In genomic region chr1:88215466-88216380, GRCm38 (mm10) we compare ENCODE assay signal across 12 mouse cellular contexts. TPM values are rescaled to one million over a fixed set of nuclear protein-coding genes. Genes with fewer than 3 reads are reported as not detected.
A peak's percentile ranks its signal among the peaks of the same experiment; 100 is the strongest.
DNase-seq lines count a peak whose midpoint lies in the region; ATAC-seq and TF ChIP-seq lines count a peak whose summit lies in the region.
"Had no signal": no experiment of that assay in that cellular context is flagged by ENCODE, and none has a peak within 500 bp of the region (broad histone marks: within the 10 kb centered on the region; RNA-seq: fewer than 3 reads in every experiment).

No protein-coding gene starts in this region.

- H3K4me2 ChIP-seq in heart, embryonic 12.5 days: no peak overlapping the region

- no peaks in the 10 kb centered on the region for H3K79me2 ChIP-seq in MEL (ENCODE audit: control insufficient read depth, insufficient read depth, low read length, poor library complexity)

- no peak for TF ChIP-seq POLR2A in MEL (IDR thresholded peaks at IDR 0.05; ENCODE audit: control insufficient read depth in 1 of 2, insufficient read depth in 1 of 2, low read depth in 1 of 2, low read length in 2 of 2, poor library complexity in 1 of 2)

- no peak overlapping the region for H3K4me3 ChIP-seq in heart, embryonic 12.5 days
- H3K4me3 ChIP-seq in MEL (ENCODE audit: control insufficient read depth in 1 of 2, insufficient read depth in 1 of 2, low read depth in 2 of 2, low read length in 2 of 2): no peak overlapping the region
- no peak overlapping the region for H3K4me3 ChIP-seq in limb, embryonic 10.5 days
- H3K4me3 ChIP-seq: megakaryocyte, embryonic 14.5 days had no signal

- TF ChIP-seq CTCF in MEL (IDR thresholded peaks at IDR 0.05 in 2 of 3, conservative IDR thresholded peaks at IDR 0.05 in 1 of 3; ENCODE audit: control insufficient read depth in 1 of 3, insufficient read depth in 1 of 3, low read depth in 2 of 3, low read length in 3 of 3, poor library complexity in 1 of 3, severe bottlenecking in 1 of 3): no peak

- no peak for TF ChIP-seq EP300 in MEL (IDR thresholded peaks at IDR 0.05; ENCODE audit: low read depth in 1 of 2, low read length in 2 of 2)

- no peaks in the 10 kb centered on the region for H3K4me1 ChIP-seq in heart, embryonic 12.5 days (replicated peaks)
- no peaks in the 10 kb centered on the region for H3K4me1 ChIP-seq in MEL (ENCODE audit: control insufficient read depth in 1 of 2, insufficient read depth in 2 of 2, low read length in 2 of 2)
- H3K4me1 ChIP-seq in limb, embryonic 10.5 days: no peaks in the 10 kb centered on the region
- H3K4me1 ChIP-seq: megakaryocyte, embryonic 14.5 days had no signal

- no peak for ATAC-seq in heart, embryonic 12.5 days (ENCODE audit: insufficient number of reproducible peaks, low FRiP score)

- H3K9ac ChIP-seq in heart, embryonic 12.5 days: no peak overlapping the region
- no peak overlapping the region for H3K9ac ChIP-seq in MEL (ENCODE audit: control insufficient read depth, low read depth, low read length, poor library complexity, severe bottlenecking)

- peak; percentile 92 for DNase-seq in heart, adult 11 months
- DNase-seq in lung, postnatal 25 days (ENCODE audit: low spot score): peak; percentile 0
- no peak for DNase-seq in lung, postnatal 10 days
- DNase-seq in MEL (ENCODE audit: low read depth, low spot score): peak; percentile 8
- peak; percentile 39 for DNase-seq in limb, embryonic 10.5 days (ENCODE audit: low spot score)
- DNase-seq in cerebellum, adult 18-20 months: no peak
- no peak for DNase-seq in urinary bladder, postnatal 36 days (ENCODE audit: low spot score in 2 of 2)
- DNase-seq: kidney, postnatal 10 days; left cerebral cortex, postnatal 4 days had no signal

- TF ChIP-seq RAD21 in MEL (IDR thresholded peaks at IDR 0.05; ENCODE audit: low read depth, low read length): no peak

- no peaks in the 10 kb centered on the region for H3K27me3 ChIP-seq in heart, embryonic 12.5 days (replicated peaks)
- no peaks in the 10 kb centered on the region for H3K27me3 ChIP-seq in MEL (ENCODE audit: control insufficient read depth in 1 of 2, insufficient read depth in 2 of 2, low read length in 2 of 2)
- no peaks in the 10 kb centered on the region for H3K27me3 ChIP-seq in limb, embryonic 10.5 days (ENCODE audit: low read depth, poor library complexity, severe bottlenecking)
- H3K27me3 ChIP-seq: megakaryocyte, embryonic 14.5 days had no signal

- WGBS in heart, embryonic 12.5 days: 63% methylated on average over 10 of the region's 10 CpGs
- WGBS in limb, embryonic 10.5 days: 72% methylated on average over 10 of the region's 10 CpGs

- H3K9me3 ChIP-seq in heart, embryonic 12.5 days (replicated peaks): peaks cover 54% of the 10 kb centered on the region
- H3K9me3 ChIP-seq in MEL (replicated peaks; ENCODE audit: insufficient read depth, low read length): no peaks in the 10 kb centered on the region
- H3K9me3 ChIP-seq in limb, embryonic 10.5 days (replicated peaks): peaks cover 59% of the 10 kb centered on the region

- H3K36me3 ChIP-seq in heart, embryonic 12.5 days: no peaks in the 10 kb centered on the region
- H3K36me3 ChIP-seq in MEL (ENCODE audit: control insufficient read depth in 1 of 2, insufficient read depth in 2 of 2, low read length in 2 of 2): no peaks in the 10 kb centered on the region
- no peaks in the 10 kb centered on the region for H3K36me3 ChIP-seq in limb, embryonic 10.5 days

- no peak overlapping the region for H3K27ac ChIP-seq in heart, embryonic 12.5 days (ENCODE audit: poor library complexity, severe bottlenecking)
- no peak overlapping the region for H3K27ac ChIP-seq in MEL (ENCODE audit: control insufficient read depth, low read depth, low read length)
- H3K27ac ChIP-seq in limb, embryonic 10.5 days: no peak overlapping the region

TF ChIP-seq in MEL, 35 proteins besides CTCF, POLR2A, EP300 and RAD21:
- TF ChIP-seq MYC (IDR thresholded peaks at IDR 0.05; ENCODE audit: low read depth, low read length): no peak
- TF ChIP-seq USF1 (IDR thresholded peaks at IDR 0.05; ENCODE audit: low read depth, low read length): no peak
- no peak for TF ChIP-seq TCF12 (IDR thresholded peaks at IDR 0.05; ENCODE audit: low read depth, low read length)
- TF ChIP-seq HCFC1 (IDR thresholded peaks at IDR 0.05; ENCODE audit: low read depth, low read length): no peak
- no peak for TF ChIP-seq NRF1 (IDR thresholded peaks at IDR 0.05; ENCODE audit: insufficient read depth, low read depth, low read length, poor library complexity, severe bottlenecking)
- no peak for TF ChIP-seq ETS1 (IDR thresholded peaks at IDR 0.05; ENCODE audit: low read depth, low read length)
- TF ChIP-seq TAL1 (IDR thresholded peaks at IDR 0.05; ENCODE audit: low read length): no peak

RNA-seq across cellular contexts. Expression of gene Ugt1a1, which starts 4.0 kb away (rescaled TPM):
- 0.22 TPM in 1 of 2 replicates, not detected in the other for polyA plus RNA-seq in heart, embryonic 12.5 days (2016; fragmentation: Nextera tagmentation; extraction: Ambion mirVana)
- not detected in 2 replicates for total RNA-seq in MEL (2012; rRNA removed)
- polyA plus RNA-seq in MEL (2012; ENCODE audit: insufficient read depth in 1 of 2, insufficient read length in 2 of 2, low read depth in 1 of 2, low replicate concordance in 2 of 2, missing spikeins in 1 of 2): not detected
- polyA plus RNA-seq in limb, embryonic 10.5 days (2016; fragmentation: Nextera tagmentation; extraction: Ambion mirVana): 0.13 TPM in 1 of 2 replicates, not detected in the other

RNA-seq across cellular contexts. Expression of gene Dnajb3, which starts 10.1 kb away (rescaled TPM):
- 7.6 and 8.4 TPM in 2 replicates for polyA plus RNA-seq in heart, embryonic 12.5 days (2016; fragmentation: Nextera tagmentation; extraction: Ambion mirVana)
- total RNA-seq in MEL (2012; rRNA removed): not detected in 2 replicates
- not detected for polyA plus RNA-seq in MEL (2012; ENCODE audit: insufficient read depth in 1 of 2, insufficient read length in 2 of 2, low read depth in 1 of 2, low replicate concordance in 2 of 2, missing spikeins in 1 of 2)
- 8.9 and 10.4 TPM in 2 replicates for polyA plus RNA-seq in limb, embryonic 10.5 days (2016; fragmentation: Nextera tagmentation; extraction: Ambion mirVana)

RNA-seq across cellular contexts. Expression of gene Mroh2a, which starts 11.1 kb away (rescaled TPM):
- polyA plus RNA-seq in heart, embryonic 12.5 days (2016; fragmentation: Nextera tagmentation; extraction: Ambion mirVana): 0.56 and 0.83 TPM in 2 replicates
- total RNA-seq in MEL (2012; rRNA removed): 0.20 and 0.27 TPM in 2 replicates
- 1 to 10 TPM in 1 of 2 experiments, not detected in 1; 2.5 TPM for polyA plus RNA-seq in MEL (2012; ENCODE audit: insufficient read depth in 1 of 2, insufficient read length in 2 of 2, low read depth in 1 of 2, low replicate concordance in 2 of 2, missing spikeins in 1 of 2)
- 1.2 and 1.3 TPM in 2 replicates for polyA plus RNA-seq in limb, embryonic 10.5 days (2016; fragmentation: Nextera tagmentation; extraction: Ambion mirVana)

RNA-seq across cellular contexts. Expression of gene Ugt1a2, which starts 15.3 kb away (rescaled TPM):
- polyA plus RNA-seq in heart, embryonic 12.5 days (2016; fragmentation: Nextera tagmentation; extraction: Ambion mirVana): not detected in 2 replicates
- total RNA-seq in MEL (2012; rRNA removed): not detected in 2 replicates
- not detected for polyA plus RNA-seq in MEL (2012; ENCODE audit: insufficient read depth in 1 of 2, insufficient read length in 2 of 2, low read depth in 1 of 2, low replicate concordance in 2 of 2, missing spikeins in 1 of 2)
- polyA plus RNA-seq in limb, embryonic 10.5 days (2016; fragmentation: Nextera tagmentation; extraction: Ambion mirVana): not detected in 2 replicates
- total RNA-seq: gastrocnemius, postnatal 4 days had no signal

RNA-seq across cellular contexts. Expression of gene Ugt1a5, which starts 49.9 kb away (rescaled TPM):
- not detected in 2 replicates for polyA plus RNA-seq in heart, embryonic 12.5 days (2016; fragmentation: Nextera tagmentation; extraction: Ambion mirVana)
- total RNA-seq in MEL (2012; rRNA removed): not detected in 2 replicates
- polyA plus RNA-seq in MEL (2012; ENCODE audit: insufficient read depth in 1 of 2, insufficient read length in 2 of 2, low read depth in 1 of 2, low replicate concordance in 2 of 2, missing spikeins in 1 of 2): not detected
- polyA plus RNA-seq in limb, embryonic 10.5 days (2016; fragmentation: Nextera tagmentation; extraction: Ambion mirVana): not detected in 2 replicates

Comparison
In these comparisons a context has a peak if more than half of its experiments do, and no peak if none do; other contexts are left out.
1. DNase-seq: peak in heart, adult 11 months (single experiment), lung, postnatal 25 days (single experiment), MEL (single experiment) and limb, embryonic 10.5 days (single experiment); none in lung, postnatal 10 days (single experiment), cerebellum, adult 18-20 months (0 of 2) and urinary bladder, postnatal 36 days (0 of 2).